Mouse (Mus musculus) kidney, postnatal 36 days (tissue): ENCODE measurements at regions not wholly inside any gene's neighbourhood (a gene's known extent, or its start where the extent isn't known, plus 50 kb on each side); places are given as distances from the start of the nearest gene placed in this dataset.

ENCODE experiments used
- DNase-seq, 2 experiments: peaks; one replicate each; pipeline ENCODE4 v3.0.0; 2021 to 2022; ENCODE audit warnings: mixed read lengths in 2 of 2

- DNase-seq, result no peak
These were observed 125.4 kb upstream of the Dapk1 start for GRCm38 (mm10) chr13:60476366-60476765.

- DNase-seq, result no peak
These were observed 123.4 kb upstream of the Dapk1 start for GRCm38 (mm10) chr13:60478301-60478700.

GRCm38 (mm10) chr13:60479043-60479861, 122.5 kb upstream of the Dapk1 start:
- peak; percentile 78 to 80 for DNase-seq

- DNase-seq, result peak; percentile 22 to 49
These were observed 121.7 kb upstream of the Dapk1 start for GRCm38 (mm10) chr13:60479862-60480730.

- DNase-seq, result peak; percentile 42 to 82
These were observed 120.9 kb upstream of the Dapk1 start for GRCm38 (mm10) chr13:60480731-60481431.

- peak in 1 of 2 experiments; percentile 33 for DNase-seq
These were observed 120.3 kb upstream of the Dapk1 start for GRCm38 (mm10) chr13:60481451-60481850.

- no peak for DNase-seq
These were observed 119.8 kb upstream of the Dapk1 start for GRCm38 (mm10) chr13:60481946-60482345.

- peak; percentile 54 to 62 for DNase-seq
These were observed 115.6 kb upstream of the Dapk1 start for GRCm38 (mm10) chr13:60486105-60486504.

- no peak for DNase-seq
These were observed 114.9 kb upstream of the Dapk1 start for GRCm38 (mm10) chr13:60486871-60487270.

- peak; percentile 56 to 61 for DNase-seq
These were observed 113.4 kb upstream of the Dapk1 start for GRCm38 (mm10) chr13:60488131-60488883.

GRCm38 (mm10) chr13:60488884-60489265, 112.9 kb upstream of the Dapk1 start:
- no peak for DNase-seq

- no peak for DNase-seq
These were observed 109.7 kb upstream of the Dapk1 start for GRCm38 (mm10) chr13:60491948-60492464.

GRCm38 (mm10) chr13:60493836-60494235, 107.9 kb upstream of the Dapk1 start:
- DNase-seq, result peak in 1 of 2 experiments; percentile 35

- peak; percentile 83 to 93 for DNase-seq
These were observed 103.9 kb upstream of the Dapk1 start for GRCm38 (mm10) chr13:60497714-60498400.

- DNase-seq, result no peak
These were observed 97.6 kb upstream of the Dapk1 start for GRCm38 (mm10) chr13:60504196-60504595.

- no peak for DNase-seq
These were observed 94.1 kb upstream of the Dapk1 start for GRCm38 (mm10) chr13:60507611-60508010.

- DNase-seq, result peak; percentile 51 to 57
These were observed 93.7 kb upstream of the Dapk1 start for GRCm38 (mm10) chr13:60508054-60508453.

GRCm38 (mm10) chr13:60508856-60509255, 92.9 kb upstream of the Dapk1 start:
- no peak for DNase-seq

- no peak for DNase-seq
These were observed 90.6 kb upstream of the Dapk1 start for GRCm38 (mm10) chr13:60511101-60511500.

- no peak for DNase-seq
These were observed 90.1 kb upstream of the Dapk1 start for GRCm38 (mm10) chr13:60511628-60512027.

GRCm38 (mm10) chr13:60513756-60514155, 88.0 kb upstream of the Dapk1 start:
- peak; percentile 15 to 26 for DNase-seq
